Mouse (Mus musculus) bone marrow, adult 2 months (tissue): ENCODE measurements around the gene Usp6nl.

ENCODE experiments used
- CTCF ChIP-seq: fragments of 200-500 bp; IDR thresholded peaks from 2 replicates; pipeline ENCODE4 v1.5.1; 2011; ENCODE audit warnings: low read length, control low read depth; ENCODE audit not compliant: control insufficient read depth, insufficient read depth
- POLR2A ChIP-seq: fragments of 200-500 bp; IDR thresholded peaks from 2 replicates; pipeline ENCODE4 v1.6.1; 2011; ENCODE audit warnings: low read depth, mild to moderate bottlenecking, control low read depth, low read length, borderline replicate concordance; ENCODE audit not compliant: control insufficient read depth

GRCm38 (mm10) chr2:6278813-6279530 is 43.5 kb upstream of the Usp6nl start:
- no peak for TF ChIP-seq CTCF
- no peak for TF ChIP-seq POLR2A
